Mouse (Mus musculus): ENCODE data around the gene Pcdh15. TPM values are rescaled to one million over a fixed set of nuclear protein-coding genes. Genes with fewer than 3 reads are reported as not detected.

Pcdh15 gene
- polyA plus RNA-seq, 1 experiment from 2014 or later: 17.3 TPM

DNA sequence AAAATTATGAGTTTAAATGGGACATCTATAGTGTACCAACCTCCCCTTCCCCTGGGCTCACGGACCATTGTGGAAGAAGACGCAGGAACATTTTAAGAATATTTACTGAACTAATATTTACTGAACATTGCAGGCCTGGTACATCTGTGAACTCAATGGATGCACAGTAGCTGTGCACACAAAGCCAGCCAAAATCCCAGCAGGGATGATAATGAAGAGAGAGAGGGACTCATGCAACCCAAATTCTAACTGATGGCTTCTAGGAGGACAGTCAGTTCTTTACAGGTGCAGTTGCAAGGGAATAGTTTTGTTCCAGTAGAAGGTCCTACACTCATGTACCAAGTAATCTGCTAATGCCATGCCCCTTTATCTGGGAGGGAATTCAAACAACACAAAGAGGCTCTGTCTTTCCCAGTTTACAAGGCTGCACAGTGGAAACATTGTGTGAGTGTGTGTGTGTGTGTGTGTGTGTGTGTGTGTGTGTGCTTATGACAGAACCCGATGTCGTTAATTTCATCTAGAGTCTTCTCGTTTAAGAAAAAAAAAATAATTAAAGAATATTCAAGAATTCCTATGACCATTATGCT lies 475.7 kb downstream of the Pcdh15 start:
- H3K4me3 ChIP-seq (ENCODE audit: low read depth, low read length): no peak overlapping the region
- H3K4me1 ChIP-seq (ENCODE audit: control insufficient read depth, insufficient read depth, low read length): no peaks in the 10 kb centered on the region
- ATAC-seq: no peak
- no peak overlapping the region for H3K4me2 ChIP-seq (ENCODE audit: low read length)
- H3K27me3 ChIP-seq (ENCODE audit: control insufficient read depth, insufficient read depth, low read depth, low read length): no peaks in the 10 kb centered on the region
- H3K9me3 ChIP-seq (replicated peaks; ENCODE audit: control insufficient read depth, low read length, poor library complexity, severe bottlenecking): no peaks in the 10 kb centered on the region
- WGBS: 85% methylated on average over 5 of the region's 5 CpGs
- no peaks in the 10 kb centered on the region for H3K36me3 ChIP-seq (ENCODE audit: control insufficient read depth, insufficient read depth, low read length)
- H3K9ac ChIP-seq (ENCODE audit: low read depth, low read length): no peak overlapping the region
- no peak overlapping the region for H3K27ac ChIP-seq (ENCODE audit: low read length)

GRCm38 (mm10) chr10:73667501-73667900 lies 568.4 kb downstream of the Pcdh15 start:
- no peak overlapping the region for H3K4me3 ChIP-seq (ENCODE audit: low read depth, low read length)
- ATAC-seq: no peak
- H3K9ac ChIP-seq (ENCODE audit: low read depth, low read length): no peak overlapping the region
- 74% methylated on average over 1 of the region's 1 CpGs for whole genome bisulfite sequencing
- no peaks in the 10 kb centered on the region for H3K4me1 ChIP-seq (ENCODE audit: control insufficient read depth, insufficient read depth, low read length)
- H3K4me2 ChIP-seq (ENCODE audit: low read length): no peak overlapping the region
- no peaks in the 10 kb centered on the region for H3K9me3 ChIP-seq (replicated peaks; ENCODE audit: control insufficient read depth, low read length, poor library complexity, severe bottlenecking)
- H3K36me3 ChIP-seq (ENCODE audit: control insufficient read depth, insufficient read depth, low read length): no peaks in the 10 kb centered on the region
- no peaks in the 10 kb centered on the region for H3K27me3 ChIP-seq (ENCODE audit: control insufficient read depth, insufficient read depth, low read depth, low read length)
- no peak overlapping the region for H3K27ac ChIP-seq (ENCODE audit: low read length)

DNA sequence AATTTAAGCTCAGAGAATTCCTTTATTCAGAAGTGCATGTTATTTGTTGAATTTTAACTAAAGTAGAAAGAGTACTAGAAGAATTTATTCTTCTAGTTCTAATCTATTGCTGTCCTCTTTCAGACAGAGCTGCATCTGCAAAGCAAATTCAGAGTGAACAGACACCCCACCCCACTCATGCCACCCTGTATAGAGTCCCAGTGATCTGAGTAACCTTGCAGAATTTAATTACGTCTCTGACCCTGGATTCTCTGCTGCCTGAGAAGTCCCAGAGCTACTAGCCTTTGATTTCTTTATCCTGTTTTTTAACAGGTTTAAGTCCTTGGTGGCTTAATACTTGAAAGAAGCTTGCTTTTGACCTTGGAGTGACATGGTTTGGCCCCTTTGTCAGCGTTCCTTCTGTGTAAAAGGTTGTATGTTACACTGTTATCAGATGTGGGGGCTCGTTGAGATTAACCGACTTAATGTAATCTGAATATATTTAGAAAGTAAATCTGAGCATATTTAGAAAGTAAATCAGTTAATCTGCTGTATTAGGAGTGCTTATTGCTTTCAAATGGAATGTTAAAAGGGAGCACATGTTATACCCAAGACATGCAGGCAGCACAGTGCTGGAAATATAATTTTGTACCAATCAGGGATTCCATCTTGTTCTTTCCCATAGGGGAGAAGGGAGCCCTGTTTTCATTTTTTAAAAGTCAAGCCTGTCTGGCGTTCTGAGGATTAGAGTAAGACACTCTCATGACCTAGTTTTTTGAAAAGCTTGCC lies 601.6 kb downstream of the Pcdh15 start:
- Histone ChIP-seq H3K36me3 (ENCODE audit: control insufficient read depth, insufficient read depth, low read length) (no peaks in the 10 kb centered on the region), H3K4me1 (ENCODE audit: control insufficient read depth, insufficient read depth, low read length) (peaks cover 7% of the 10 kb centered on the region; the same call in 1 of the 2 replicates), H3K9me3 (replicated peaks; ENCODE audit: control insufficient read depth, low read length, poor library complexity, severe bottlenecking) (no peaks in the 10 kb centered on the region), H3K9ac (ENCODE audit: low read depth, low read length) (no peak overlapping the region), H3K4me3 (ENCODE audit: low read depth, low read length) (no peak overlapping the region), H3K27ac (ENCODE audit: low read length) (no peak overlapping the region), H3K27me3 (ENCODE audit: control insufficient read depth, insufficient read depth, low read depth, low read length) (no peaks in the 10 kb centered on the region), H3K4me2 (ENCODE audit: low read length) (no peak overlapping the region)
- ATAC-seq: no peak
- 22% methylated on average over 5 of the region's 5 CpGs for WGBS

- no peak for ATAC-seq
- no peak overlapping the region for H3K4me2 ChIP-seq (ENCODE audit: low read length)
- no peaks in the 10 kb centered on the region for H3K27me3 ChIP-seq (ENCODE audit: control insufficient read depth, insufficient read depth, low read depth, low read length)
Observed at GRCm38 (mm10) chr10:73725566-73726240, 626.6 kb downstream of the Pcdh15 start.

GRCm38 (mm10) chr10:73733246-73733645 lies 634.1 kb downstream of the Pcdh15 start:
- WGBS: 92% methylated on average over 7 of the region's 7 CpGs

More at GRCm38 (mm10) chr10:73725566-73726240, 626.6 kb downstream of the Pcdh15 start:
- Histone ChIP-seq H3K9ac (ENCODE audit: low read depth, low read length) (no peak overlapping the region), H3K36me3 (ENCODE audit: control insufficient read depth, insufficient read depth, low read length) (no peaks in the 10 kb centered on the region), H3K4me3 (ENCODE audit: low read depth, low read length) (no peak overlapping the region), H3K9me3 (replicated peaks; ENCODE audit: control insufficient read depth, low read length, poor library complexity, severe bottlenecking) (no peaks in the 10 kb centered on the region), H3K4me1 (ENCODE audit: control insufficient read depth, insufficient read depth, low read length) (no peaks in the 10 kb centered on the region), H3K27ac (ENCODE audit: low read length) (no peak overlapping the region)
- WGBS: 84% methylated on average over 7 of the region's 7 CpGs

DNA sequence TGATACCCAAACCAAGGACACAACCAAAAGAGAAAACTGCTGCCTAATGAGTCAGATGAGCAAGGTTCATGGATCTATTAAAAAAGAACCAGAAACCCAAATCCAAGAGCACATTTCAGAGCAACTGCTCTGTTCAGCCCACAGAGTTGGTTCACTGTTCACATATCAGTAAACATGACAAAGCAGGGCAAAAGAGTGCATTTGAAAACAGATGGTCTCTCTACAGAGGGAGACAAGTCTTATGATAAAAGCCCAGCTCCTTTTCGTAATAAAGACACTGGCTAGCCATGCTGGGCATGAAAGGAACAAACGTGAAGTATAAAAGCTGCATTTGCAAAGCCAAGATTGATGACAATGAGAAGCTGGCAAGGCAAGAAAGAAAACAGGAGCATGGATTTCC lies 649.9 kb downstream of the Pcdh15 start:
- WGBS: 21% methylated on average over 2 of the region's 2 CpGs
- no peak for ATAC-seq
- H3K9me3 ChIP-seq (replicated peaks; ENCODE audit: control insufficient read depth, low read length, poor library complexity, severe bottlenecking): no peaks in the 10 kb centered on the region
- H3K4me3 ChIP-seq (ENCODE audit: low read depth, low read length): no peak overlapping the region
- no peak overlapping the region for H3K4me2 ChIP-seq (ENCODE audit: low read length)
- no peak overlapping the region for H3K9ac ChIP-seq (ENCODE audit: low read depth, low read length)
- H3K36me3 ChIP-seq (ENCODE audit: control insufficient read depth, insufficient read depth, low read length): no peaks in the 10 kb centered on the region
- H3K27ac ChIP-seq (ENCODE audit: low read length): no peak overlapping the region
- no peaks in the 10 kb centered on the region for H3K4me1 ChIP-seq (ENCODE audit: control insufficient read depth, insufficient read depth, low read length)
- no peaks in the 10 kb centered on the region for H3K27me3 ChIP-seq (ENCODE audit: control insufficient read depth, insufficient read depth, low read depth, low read length)

More at GRCm38 (mm10) chr10:73733246-73733645, 634.1 kb downstream of the Pcdh15 start:
- no peaks in the 10 kb centered on the region for H3K9me3 ChIP-seq (replicated peaks; ENCODE audit: control insufficient read depth, low read length, poor library complexity, severe bottlenecking)
- H3K4me3 ChIP-seq (ENCODE audit: low read depth, low read length): no peak overlapping the region
- H3K4me1 ChIP-seq (ENCODE audit: control insufficient read depth, insufficient read depth, low read length): no peaks in the 10 kb centered on the region
- H3K4me2 ChIP-seq (ENCODE audit: low read length): no peak overlapping the region
- H3K36me3 ChIP-seq (ENCODE audit: control insufficient read depth, insufficient read depth, low read length): no peaks in the 10 kb centered on the region
- no peak for ATAC-seq
- no peak overlapping the region for H3K9ac ChIP-seq (ENCODE audit: low read depth, low read length)
- H3K27ac ChIP-seq (ENCODE audit: low read length): no peak overlapping the region
- no peaks in the 10 kb centered on the region for H3K27me3 ChIP-seq (ENCODE audit: control insufficient read depth, insufficient read depth, low read depth, low read length)

GRCm38 (mm10) chr10:73753876-73754275 lies 654.7 kb downstream of the Pcdh15 start:
- ATAC-seq: no peak
- Histone ChIP-seq H3K27me3 (ENCODE audit: control insufficient read depth, insufficient read depth, low read depth, low read length) (no peaks in the 10 kb centered on the region), H3K9ac (ENCODE audit: low read depth, low read length) (no peak overlapping the region), H3K9me3 (replicated peaks; ENCODE audit: control insufficient read depth, low read length, poor library complexity, severe bottlenecking) (no peaks in the 10 kb centered on the region), H3K4me1 (ENCODE audit: control insufficient read depth, insufficient read depth, low read length) (no peaks in the 10 kb centered on the region), H3K4me2 (ENCODE audit: low read length) (no peak overlapping the region), H3K27ac (ENCODE audit: low read length) (no peak overlapping the region), H3K36me3 (ENCODE audit: control insufficient read depth, insufficient read depth, low read length) (no peaks in the 10 kb centered on the region), H3K4me3 (ENCODE audit: low read depth, low read length) (no peak overlapping the region)
- 51% methylated on average over 3 of the region's 3 CpGs for WGBS

DNA sequence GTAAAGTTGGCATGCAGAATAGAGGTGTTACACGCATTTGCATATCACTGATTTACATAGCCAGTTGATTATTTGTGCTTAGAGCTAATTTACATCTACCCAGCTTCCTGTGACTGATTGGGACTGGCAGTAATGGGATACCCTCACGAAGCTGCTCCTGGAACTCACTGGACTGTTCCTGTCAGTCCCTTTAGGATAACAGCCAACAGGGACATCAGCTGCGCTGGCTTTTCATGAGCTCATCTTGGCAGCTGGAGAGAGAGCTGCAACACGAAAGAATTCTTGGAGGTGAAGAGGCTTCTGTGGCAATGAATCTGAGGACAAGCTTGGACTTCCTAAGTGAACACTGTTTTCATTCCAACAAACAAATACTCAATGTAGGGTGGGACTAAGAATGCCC lies 683.8 kb downstream of the Pcdh15 start:
- WGBS: 53% methylated on average over 4 of the region's 4 CpGs
- no peaks in the 10 kb centered on the region for H3K9me3 ChIP-seq (replicated peaks; ENCODE audit: control insufficient read depth, low read length, poor library complexity, severe bottlenecking)
- ATAC-seq: no peak
- no peaks in the 10 kb centered on the region for H3K27me3 ChIP-seq (ENCODE audit: control insufficient read depth, insufficient read depth, low read depth, low read length)
- H3K9ac ChIP-seq (ENCODE audit: low read depth, low read length): no peak overlapping the region
- H3K27ac ChIP-seq (ENCODE audit: low read length): no peak overlapping the region
- no peaks in the 10 kb centered on the region for H3K4me1 ChIP-seq (ENCODE audit: control insufficient read depth, insufficient read depth, low read length)
- no peak overlapping the region for H3K4me3 ChIP-seq (ENCODE audit: low read depth, low read length)
- H3K4me2 ChIP-seq (ENCODE audit: low read length): no peak overlapping the region
- H3K36me3 ChIP-seq (ENCODE audit: control insufficient read depth, insufficient read depth, low read length): no peaks in the 10 kb centered on the region

GRCm38 (mm10) chr10:73788163-73788562 lies 689.0 kb downstream of the Pcdh15 start:
- Histone ChIP-seq H3K4me1 (ENCODE audit: control insufficient read depth, insufficient read depth, low read length) (no peaks in the 10 kb centered on the region), H3K27me3 (ENCODE audit: control insufficient read depth, insufficient read depth, low read depth, low read length) (no peaks in the 10 kb centered on the region), H3K9ac (ENCODE audit: low read depth, low read length) (no peak overlapping the region), H3K36me3 (ENCODE audit: control insufficient read depth, insufficient read depth, low read length) (no peaks in the 10 kb centered on the region), H3K4me3 (ENCODE audit: low read depth, low read length) (no peak overlapping the region), H3K27ac (ENCODE audit: low read length) (no peak overlapping the region), H3K9me3 (replicated peaks; ENCODE audit: control insufficient read depth, low read length, poor library complexity, severe bottlenecking) (no peaks in the 10 kb centered on the region), H3K4me2 (ENCODE audit: low read length) (no peak overlapping the region)
- 80% methylated on average over 3 of the region's 3 CpGs for WGBS
- ATAC-seq: no peak
